ENCODE assay signal across 13 mouse cellular contexts in genomic region chr4:106964356-106964755, GRCm38 (mm10). TPM values are rescaled to one million over a fixed set of nuclear protein-coding genes. Genes with fewer than 3 reads are reported as not detected.
DNase-seq lines count a peak whose midpoint lies in the region; ATAC-seq and TF ChIP-seq lines count a peak whose summit lies in the region.
"Had no signal": no experiment of that assay in that cellular context is flagged by ENCODE, and none has a peak within 500 bp of the region (broad histone marks: within the 10 kb centered on the region; RNA-seq: fewer than 3 reads in every experiment).

No protein-coding gene starts in this region.

- H3K4me1 ChIP-seq in limb, embryonic 13.5 days, result peaks cover 91% of the 10 kb centered on the region

- TF ChIP-seq CTCF in gastrocnemius, adult 2 months (IDR thresholded peaks at IDR 0.05), result no peak

- DNase-seq in gastrocnemius, adult 2 months, result peak; percentile 40
- DNase-seq in gastrocnemius, postnatal 14 days, result no peak
- peak; percentile 47 for DNase-seq in layer of hippocampus, adult 9-11 months
- DNase-seq in layer of hippocampus, adult 18-20 months (ENCODE audit: low spot score in 2 of 2), result no peak
- peak; percentile 79 for DNase-seq in brain, adult 2 months (ENCODE audit: low read depth, low spot score)
- no peak for DNase-seq in ovary, adult 18-20 months (ENCODE audit: low spot score)
- no peak for DNase-seq in ovary, postnatal 36 days (ENCODE audit: low spot score)
- DNase-seq: adrenal gland, postnatal 14 days; cerebellum, postnatal 36 days; heart, adult 18-20 months; kidney, postnatal 14 days; lung, adult 18-20 months had no signal

- H3K4me2 ChIP-seq in limb, embryonic 13.5 days (replicated peaks), result no peak overlapping the region

- H3K4me3 ChIP-seq in gastrocnemius, adult 2 months, result peak overlapping the region; percentile 49
- no peak overlapping the region for H3K4me3 ChIP-seq in limb, embryonic 13.5 days

- ATAC-seq in limb, embryonic 13.5 days (ENCODE audit: low FRiP score, low read depth), result 0 out of 2 replicates have a peak, but pooled peaks have one; percentile 26

- intact Hi-C loops in gastrocnemius, adult 2 months (cut with DNase I), result no loop called here
- intact Hi-C loops in gastrocnemius, postnatal 14 days (cut with DNase I; ENCODE audit: low total_unique reads), result no loop called here

- H3K36me3 ChIP-seq in limb, embryonic 13.5 days, result peaks cover 22% of the 10 kb centered on the region

- no peaks in the 10 kb centered on the region for H3K27me3 ChIP-seq in limb, embryonic 13.5 days

- no peaks in the 10 kb centered on the region for H3K9me3 ChIP-seq in limb, embryonic 13.5 days

- peak overlapping the region; percentile 63 for H3K27ac ChIP-seq in gastrocnemius, adult 2 months
- peak overlapping the region; percentile 34; the same call in 1 of the 2 replicates for H3K27ac ChIP-seq in limb, embryonic 13.5 days

- no peak overlapping the region for H3K9ac ChIP-seq in limb, embryonic 13.5 days

- 53% methylated on average over 9 of the region's 9 CpGs for WGBS in limb, embryonic 13.5 days

RNA-seq across cellular contexts. Expression of gene Ssbp3, which starts 53.9 kb away (rescaled TPM):
- 10 to 100 TPM; 23.7 to 30.0 TPM for total RNA-seq in gastrocnemius, adult 2 months (2021)
- 10 to 100 TPM; 23.4 to 27.9 TPM for total RNA-seq in gastrocnemius, postnatal 14 days (2021)
- 100 to 1,000 TPM; 158 to 189 TPM for total RNA-seq in layer of hippocampus, adult 18-20 months (2021)
- 171 and 173 TPM in 2 replicates for polyA plus RNA-seq in limb, embryonic 13.5 days (2015; fragmentation: Nextera tagmentation; extraction: Ambion mirVana)

Comparison
In these comparisons a context has a peak if more than half of its experiments do, and no peak if none do; other contexts are left out.
1. DNase-seq: peak in gastrocnemius, adult 2 months (single experiment), layer of hippocampus, adult 9-11 months (single experiment) and brain, adult 2 months (single experiment); none in gastrocnemius, postnatal 14 days (single experiment), layer of hippocampus, adult 18-20 months (0 of 2), ovary, adult 18-20 months (single experiment) and ovary, postnatal 36 days (single experiment).
2. RNA of gene Ssbp3, which starts 53.9 kb away (total RNA-seq): 158 to 189 TPM in layer of hippocampus, adult 18-20 months; 23.7 to 30.0 TPM in gastrocnemius, adult 2 months and 23.4 to 27.9 TPM in gastrocnemius, postnatal 14 days; every median in the first group is over 4 times any median in the second.